Mouse (Mus musculus) heart, embryonic 13.5 days (tissue): Measurements from ENCODE around the gene Med13l. TPM values are rescaled to one million over a fixed set of nuclear protein-coding genes. Genes with fewer than 3 reads are reported as not detected.
A peak's percentile ranks its signal among the peaks of the same experiment; 100 is the strongest.

Experiments
- ATAC-seq: fragments of 200-750 bp; cut with Nextera tagmentation; 2 replicates; pipeline ENCODE4 v1.8.0; 2017; ENCODE audit warnings: moderate TSS enrichment; ENCODE audit not compliant: insufficient number of reproducible peaks, low FRiP score, low TSS enrichment; ENCODE audit errors: extremely low read depth
- H3K27ac ChIP-seq: fragments of 300-500 bp; sonication (generic); replicated peaks from 2 replicates; pipeline ENCODE4 v1.5.1; 2015; ENCODE audit warnings: moderate library complexity, mild to moderate bottlenecking, inconsistent platforms
- H3K27me3 ChIP-seq: fragments of 300-500 bp; sonication (generic); replicated peaks from 2 replicates; pipeline ENCODE4 v1.6.1; 2015; ENCODE audit warnings: mild to moderate bottlenecking, inconsistent platforms
- H3K36me3 ChIP-seq: fragments of 300-500 bp; sonication (generic); 2 replicates; pipeline ENCODE4 v1.6.1; 2015; ENCODE audit warnings: mild to moderate bottlenecking, inconsistent platforms
- H3K4me1 ChIP-seq: fragments of 300-500 bp; sonication (generic); 2 replicates; pipeline ENCODE4 v1.6.1; 2015; ENCODE audit warnings: inconsistent platforms
- H3K4me2 ChIP-seq: fragments of 300-500 bp; sonication (generic); 2 replicates; pipeline ENCODE4 v1.6.1; 2015; ENCODE audit warnings: inconsistent platforms, mild to moderate bottlenecking, moderate library complexity
- H3K4me3 ChIP-seq: fragments of 300-500 bp; sonication (generic); 2 replicates; pipeline ENCODE4 v1.5.1; 2015; ENCODE audit warnings: moderate library complexity, mild to moderate bottlenecking, inconsistent platforms
- H3K9ac ChIP-seq: fragments of 300-500 bp; sonication (generic); 2 replicates; pipeline ENCODE4 v1.6.1; 2015; ENCODE audit warnings: inconsistent platforms, mild to moderate bottlenecking, moderate library complexity
- H3K9me3 ChIP-seq: fragments of 300-500 bp; sonication (generic); 2 replicates; pipeline ENCODE4 v1.6.1; 2016; ENCODE audit warnings: inconsistent platforms
- WGBS: fragments of 180-500 bp; shearing (Covaris S2); methylation state at CpG from one replicate; pipeline ENCODE4 v1.1.7; 2015; ENCODE audit warnings: mixed read lengths; 5-methylcytosine and 5-hydroxymethylcytosine counted together
- polyA plus RNA-seq: library from polyadenylated mRNA; unstranded; fragments of >200 nt; fragmentation: Nextera tagmentation; extraction: Ambion mirVana; gene quantifications from 2 replicates; pipeline ENCODE4 v1.2.1, GENCODE M21; 2015

The Med13l gene
- polyA plus RNA-seq, 1 experiment from 2014 or later: 6.3 TPM

DNA sequence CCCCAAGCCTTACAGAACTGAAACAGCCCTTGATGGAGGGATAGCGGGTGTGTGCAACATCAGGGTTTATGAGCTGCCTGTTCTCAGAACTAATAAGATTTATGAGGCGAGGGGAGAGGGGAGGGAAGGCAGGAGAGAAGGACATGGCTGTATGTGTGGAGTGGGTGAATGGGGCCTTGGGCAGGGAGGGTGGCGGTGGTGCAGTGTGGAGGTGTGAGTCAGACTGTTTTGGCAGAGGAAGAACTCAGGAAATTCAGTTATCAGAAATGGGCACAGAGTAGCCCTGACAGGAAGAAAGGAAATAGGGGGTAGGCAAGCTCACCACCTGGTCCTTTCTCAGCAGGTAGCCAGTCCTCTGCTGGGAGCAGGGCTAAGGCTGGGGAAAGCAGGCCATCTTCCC, 13.8 kb downstream of the Med13l start:
- Histone ChIP-seq H3K9ac (peak overlapping the region; percentile 4; the same call in 1 of the 2 replicates), H3K27me3 (no peaks in the 10 kb centered on the region), H3K36me3 (no peaks in the 10 kb centered on the region), H3K4me3 (no peak overlapping the region), H3K27ac (no peak overlapping the region), H3K9me3 (no peaks in the 10 kb centered on the region), H3K4me2 (no peak overlapping the region), H3K4me1 (peaks cover 66% of the 10 kb centered on the region)
- no peak for ATAC-seq
- 55% methylated on average over 3 of the region's 3 CpGs for WGBS

- H3K4me3 ChIP-seq: no peak overlapping the region
- peaks cover 58% of the 10 kb centered on the region for H3K4me1 ChIP-seq
- H3K4me2 ChIP-seq: no peak overlapping the region
- no peaks in the 10 kb centered on the region for H3K27me3 ChIP-seq
- H3K9ac ChIP-seq: no peak overlapping the region
- H3K36me3 ChIP-seq: no peaks in the 10 kb centered on the region
- WGBS: 63% methylated on average over 7 of the region's 7 CpGs
- ATAC-seq: no peak
- H3K9me3 ChIP-seq: no peaks in the 10 kb centered on the region
- H3K27ac ChIP-seq: no peak overlapping the region
Observed at GRCm38 (mm10) chr5:118574997-118575396, 14.5 kb downstream of the Med13l start.

GRCm38 (mm10) chr5:118575909-118576308, 15.4 kb downstream of the Med13l start:
- H3K27me3 ChIP-seq: no peaks in the 10 kb centered on the region
- H3K36me3 ChIP-seq: no peaks in the 10 kb centered on the region
- H3K27ac ChIP-seq: no peak overlapping the region
- no peak for ATAC-seq
- no peak overlapping the region for H3K4me3 ChIP-seq
- H3K9ac ChIP-seq: 0 out of 2 replicates have a peak overlapping the region, but pooled peaks have one; percentile 14
- H3K4me2 ChIP-seq: no peak overlapping the region
- 79% methylated on average over 6 of the region's 6 CpGs for WGBS
- H3K9me3 ChIP-seq: no peaks in the 10 kb centered on the region
- H3K4me1 ChIP-seq: peaks cover 50% of the 10 kb centered on the region

DNA sequence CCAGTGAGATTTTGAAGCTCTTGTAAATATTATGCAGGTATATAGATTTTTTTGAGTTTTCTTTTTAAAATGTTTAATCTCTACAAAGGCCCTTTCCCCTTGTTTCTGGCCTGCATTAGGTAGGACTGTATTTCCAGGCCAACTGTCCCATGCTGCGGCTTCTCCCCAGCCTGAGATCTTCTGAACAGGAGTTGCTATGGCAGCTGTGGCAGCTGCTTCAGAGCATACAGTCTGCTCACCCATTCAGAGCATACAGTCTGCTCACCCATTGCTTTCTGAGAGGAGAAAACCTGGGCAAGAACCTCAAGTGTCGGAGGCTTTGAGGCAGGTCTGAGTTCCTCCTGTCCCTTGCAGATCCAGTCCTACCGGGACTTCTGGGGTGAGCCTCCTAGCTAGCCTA, 16.3 kb downstream of the Med13l start:
- Histone ChIP-seq H3K4me1 (peaks cover 44% of the 10 kb centered on the region), H3K36me3 (no peaks in the 10 kb centered on the region), H3K27ac (no peak overlapping the region), H3K9ac (no peak overlapping the region), H3K27me3 (no peaks in the 10 kb centered on the region), H3K4me2 (no peak overlapping the region), H3K4me3 (no peak overlapping the region), H3K9me3 (no peaks in the 10 kb centered on the region)
- no peak for ATAC-seq
- WGBS: 78% methylated on average over 3 of the region's 3 CpGs

- no peak overlapping the region for H3K4me2 ChIP-seq
- no peak overlapping the region for H3K27ac ChIP-seq
- no peaks in the 10 kb centered on the region for H3K36me3 ChIP-seq
- no peak for ATAC-seq
- H3K4me3 ChIP-seq: no peak overlapping the region
- no peak overlapping the region for H3K9ac ChIP-seq
- H3K4me1 ChIP-seq: peaks cover 60% of the 10 kb centered on the region
- 78% methylated on average over 4 of the region's 4 CpGs for WGBS
- H3K9me3 ChIP-seq: no peaks in the 10 kb centered on the region
- no peaks in the 10 kb centered on the region for H3K27me3 ChIP-seq
Observed at GRCm38 (mm10) chr5:118585355-118585754, 24.9 kb downstream of the Med13l start.

GRCm38 (mm10) chr5:118586560-118586959, 26.1 kb downstream of the Med13l start:
- Histone ChIP-seq H3K4me1 (peaks cover 72% of the 10 kb centered on the region), H3K9ac (no peak overlapping the region), H3K9me3 (no peaks in the 10 kb centered on the region), H3K27me3 (no peaks in the 10 kb centered on the region), H3K4me2 (no peak overlapping the region), H3K36me3 (no peaks in the 10 kb centered on the region), H3K4me3 (no peak overlapping the region), H3K27ac (no peak overlapping the region)
- ATAC-seq: no peak
- WGBS: 39% methylated on average over 6 of the region's 6 CpGs

DNA sequence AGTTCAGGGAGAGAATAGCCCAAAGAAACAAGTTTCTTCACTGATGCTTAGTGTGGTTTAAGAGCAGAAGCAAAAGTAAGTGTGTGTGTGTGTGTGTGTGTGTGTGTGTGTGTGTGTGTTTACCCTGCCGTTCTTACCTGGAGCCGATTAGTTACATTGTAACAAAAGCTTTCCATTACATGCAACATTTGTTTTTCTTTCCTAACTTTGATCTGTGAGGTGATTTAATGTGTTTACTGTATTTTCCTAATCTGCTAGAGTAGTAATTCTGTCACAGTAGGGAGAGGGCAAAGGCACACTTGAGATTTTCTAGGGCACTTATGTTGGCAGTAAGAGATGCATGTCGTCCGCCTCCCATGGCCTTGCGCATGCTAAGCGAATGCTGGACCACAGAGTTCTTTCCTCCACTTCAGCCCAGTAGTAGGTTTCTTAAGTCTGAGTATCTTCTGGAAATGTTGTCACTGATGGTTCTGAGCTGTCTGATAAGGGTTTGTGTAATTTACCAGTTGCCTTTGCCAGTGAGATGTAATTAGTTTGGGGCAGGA, 28.0 kb downstream of the Med13l start:
- no peak for ATAC-seq
- H3K4me3 ChIP-seq: no peak overlapping the region
- H3K4me1 ChIP-seq: peaks cover 78% of the 10 kb centered on the region
- 70% methylated on average over 6 of the region's 6 CpGs for WGBS
- 0 out of 2 replicates have a peak overlapping the region, but pooled peaks have one; percentile 12 for H3K27ac ChIP-seq
- H3K4me2 ChIP-seq: peak overlapping the region; percentile 13; the same call in 1 of the 2 replicates
- H3K27me3 ChIP-seq: no peaks in the 10 kb centered on the region
- H3K9me3 ChIP-seq: no peaks in the 10 kb centered on the region
- no peaks in the 10 kb centered on the region for H3K36me3 ChIP-seq
- no peak overlapping the region for H3K9ac ChIP-seq

DNA sequence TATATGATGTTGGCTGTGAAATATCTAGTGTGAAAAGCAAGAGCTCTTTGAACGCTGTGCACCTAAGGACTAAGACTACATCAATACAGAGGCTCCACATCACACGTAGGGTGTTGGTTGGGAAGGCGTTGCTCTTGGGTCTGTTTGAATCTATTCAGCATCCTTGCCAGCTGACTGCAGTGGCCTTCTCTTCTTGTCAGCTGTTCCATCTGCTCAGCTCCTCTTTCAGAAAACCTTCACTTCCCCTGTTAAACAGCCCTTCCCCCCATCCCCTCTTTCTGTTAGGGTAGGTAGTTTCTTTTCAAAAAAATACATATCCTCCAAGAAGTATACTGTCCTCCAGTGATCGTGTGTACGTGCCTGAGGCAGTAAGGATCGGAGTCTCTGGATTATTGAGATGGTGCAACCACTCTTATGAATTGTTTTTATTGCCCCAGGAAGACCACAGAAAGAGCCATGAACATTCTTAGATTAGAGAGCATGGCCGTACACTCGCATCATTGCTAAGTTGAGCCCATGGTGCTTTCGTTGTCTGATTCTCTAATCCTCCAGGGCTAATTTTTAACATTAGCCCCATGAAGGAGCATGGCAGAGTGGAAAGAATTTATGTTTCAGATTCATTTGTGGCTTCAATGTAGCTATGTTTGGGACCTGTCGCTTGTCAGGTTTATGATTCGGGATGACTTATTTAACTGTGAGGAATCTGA, 28.9 kb downstream of the Med13l start:
- no peak overlapping the region for H3K9ac ChIP-seq
- H3K9me3 ChIP-seq: no peaks in the 10 kb centered on the region
- peaks cover 72% of the 10 kb centered on the region for H3K4me1 ChIP-seq
- no peaks in the 10 kb centered on the region for H3K36me3 ChIP-seq
- H3K4me2 ChIP-seq: peak overlapping the region; percentile 13; the same call in 1 of the 2 replicates
- no peak overlapping the region for H3K4me3 ChIP-seq
- ATAC-seq: no peak
- H3K27ac ChIP-seq: 0 out of 2 replicates have a peak overlapping the region, but pooled peaks have one; percentile 12
- H3K27me3 ChIP-seq: no peaks in the 10 kb centered on the region
- 72% methylated on average over 11 of the region's 11 CpGs for WGBS

DNA sequence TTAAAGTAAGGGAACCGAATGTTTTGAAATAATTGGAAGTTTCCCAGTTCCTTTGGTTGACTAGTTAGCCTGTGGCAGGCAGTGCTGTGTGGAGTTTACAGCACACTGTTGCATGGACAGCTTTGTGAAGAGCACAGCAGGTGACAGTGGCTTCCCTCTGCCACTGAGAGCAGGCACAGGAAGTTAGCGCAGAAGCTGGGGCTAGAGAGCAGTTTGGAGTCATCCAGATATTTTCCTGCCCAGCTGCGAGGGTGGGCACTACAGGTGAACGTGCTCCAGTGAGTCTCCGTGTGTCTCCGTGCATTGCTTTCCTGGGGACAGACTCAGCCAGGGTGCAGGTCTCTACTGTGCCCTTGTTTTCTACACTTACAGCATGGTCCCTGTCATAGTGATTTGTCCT, 30.4 kb downstream of the Med13l start:
- WGBS: 42% methylated on average over 6 of the region's 6 CpGs
- H3K4me2 ChIP-seq: peak overlapping the region; percentile 7; the same call in 1 of the 2 replicates
- no peak overlapping the region for H3K4me3 ChIP-seq
- H3K9me3 ChIP-seq: no peaks in the 10 kb centered on the region
- ATAC-seq: no peak
- no peaks in the 10 kb centered on the region for H3K27me3 ChIP-seq
- peak overlapping the region; percentile 19; the same call in 1 of the 2 replicates for H3K9ac ChIP-seq
- no peak overlapping the region for H3K27ac ChIP-seq
- peaks cover 69% of the 10 kb centered on the region for H3K4me1 ChIP-seq
- no peaks in the 10 kb centered on the region for H3K36me3 ChIP-seq

DNA sequence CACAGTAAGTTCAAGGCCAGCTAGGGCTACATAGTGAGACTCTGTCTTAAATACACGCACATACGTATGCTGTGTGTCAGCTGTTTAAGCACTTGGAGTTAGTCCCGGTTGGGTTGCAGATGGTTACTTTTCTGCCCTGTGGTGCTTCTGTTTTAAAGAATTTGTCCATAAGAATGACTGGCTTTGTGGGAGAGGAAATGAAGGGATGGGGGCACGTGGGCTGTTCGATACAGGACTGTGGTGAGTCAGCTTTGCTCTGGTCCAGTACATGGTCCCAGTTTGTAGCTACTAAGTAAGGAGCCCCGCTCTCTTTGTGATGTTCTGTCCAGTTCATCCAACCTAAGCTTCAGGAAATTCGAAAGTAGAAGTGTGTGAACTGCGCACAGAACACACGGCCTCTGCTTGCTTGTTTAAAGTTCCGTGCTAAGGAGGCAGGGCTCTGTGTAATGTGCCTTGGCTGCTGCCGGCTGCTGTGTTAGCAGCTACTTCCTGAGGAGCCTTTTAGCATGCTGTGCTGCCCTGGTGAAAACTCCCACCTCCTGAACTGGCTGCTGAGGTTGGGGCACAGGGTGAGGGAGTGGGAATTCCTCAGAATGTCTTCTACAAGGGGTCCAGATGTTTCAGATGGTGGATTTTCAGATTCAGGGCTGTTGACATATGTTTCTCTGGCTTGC, 31.5 kb downstream of the Med13l start:
- Histone ChIP-seq H3K9ac (peak overlapping the region; percentile 50; the same call in 1 of the 2 replicates), H3K36me3 (no peaks in the 10 kb centered on the region), H3K4me3 (0 out of 2 replicates have a peak overlapping the region, but pooled peaks have one; percentile 2), H3K9me3 (no peaks in the 10 kb centered on the region), H3K4me2 (peak overlapping the region; percentile 41), H3K27ac (peak overlapping the region; percentile 37), H3K27me3 (no peaks in the 10 kb centered on the region), H3K4me1 (peaks cover 69% of the 10 kb centered on the region)
- 36% methylated on average over 11 of the region's 11 CpGs for WGBS
- ATAC-seq: no peak

DNA sequence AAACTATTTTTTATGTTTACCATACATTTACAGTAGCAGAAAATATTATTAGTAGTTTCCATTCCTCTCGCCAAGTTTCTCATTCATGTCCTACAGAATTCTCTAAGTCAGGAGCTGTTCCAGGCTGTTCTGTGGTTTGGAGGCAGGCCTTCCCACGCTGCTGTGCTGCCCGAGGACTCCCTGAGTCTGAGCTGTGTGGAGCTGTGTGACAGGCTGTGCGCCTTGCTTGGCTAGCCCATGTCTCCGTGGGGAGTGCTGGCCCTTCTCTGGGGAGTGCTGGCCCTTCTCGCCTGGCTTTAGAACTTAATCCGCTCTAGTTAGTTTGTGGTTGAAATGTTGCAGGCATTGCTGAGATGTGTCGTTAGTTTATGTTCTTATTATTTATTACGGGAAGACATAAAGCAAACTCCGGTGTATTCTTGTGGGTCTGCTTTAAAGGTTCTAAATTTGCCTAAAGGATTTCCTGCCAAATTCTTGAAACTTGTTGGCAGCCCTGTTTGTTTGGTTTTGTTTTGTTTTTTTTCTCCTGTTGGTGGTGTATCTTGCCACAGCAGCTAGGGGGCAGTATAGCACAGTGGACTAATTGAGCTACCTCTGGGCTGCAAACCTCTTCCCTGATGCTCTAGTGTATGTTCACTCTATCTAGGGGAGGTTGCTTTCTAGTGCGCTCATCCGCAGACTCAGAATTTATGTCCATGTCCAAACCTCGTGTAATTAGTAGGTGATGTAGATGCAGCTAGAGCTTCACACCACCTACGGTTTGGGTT, 34.2 kb downstream of the Med13l start:
- H3K4me2 ChIP-seq: no peak overlapping the region
- no peaks in the 10 kb centered on the region for H3K36me3 ChIP-seq
- no peak overlapping the region for H3K9ac ChIP-seq
- H3K9me3 ChIP-seq: no peaks in the 10 kb centered on the region
- WGBS: 66% methylated on average over 14 of the region's 14 CpGs
- no peak overlapping the region for H3K4me3 ChIP-seq
- no peak for ATAC-seq
- peaks cover 68% of the 10 kb centered on the region for H3K4me1 ChIP-seq
- no peaks in the 10 kb centered on the region for H3K27me3 ChIP-seq
- H3K27ac ChIP-seq: no peak overlapping the region
